Mouse (Mus musculus): Measurements from ENCODE around the gene Antxr1. TPM values are rescaled to one million over a fixed set of nuclear protein-coding genes. Genes with fewer than 3 reads are reported as not detected.

Gene Antxr1
- polyA plus RNA-seq, 1 experiment from 2014 or later = 3.1 TPM

DNA sequence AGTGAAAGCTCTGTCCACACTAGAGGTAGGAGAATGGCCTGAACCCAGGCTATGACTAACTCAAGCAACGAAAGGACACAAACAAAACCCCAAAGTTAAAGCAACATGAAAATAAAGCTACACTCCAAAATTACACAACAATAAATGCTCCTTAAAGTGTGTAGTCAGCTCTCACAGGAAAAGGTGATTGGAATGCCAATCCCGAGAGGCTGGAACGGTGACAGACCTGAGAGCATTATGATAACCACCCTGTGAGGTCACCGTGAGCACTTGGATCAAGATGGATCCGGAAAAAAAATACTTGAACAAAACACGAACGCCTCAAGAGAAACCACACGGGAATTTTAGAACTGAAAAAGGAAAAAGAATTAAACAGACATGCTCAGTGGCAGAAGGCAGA is 31.1 kb downstream of the Antxr1 start:
- DNase-seq (ENCODE audit: low spot score) (no peak), ATAC-seq (replicated peaks; ENCODE audit: low FRiP score) (no peak)
- H3K4me2 ChIP-seq = no peak overlapping the region
- 81% methylated on average over 8 of the region's 8 CpGs for WGBS
- H3K36me3 ChIP-seq (ENCODE audit: control insufficient read depth, insufficient read depth, low read length) = no peaks in the 10 kb centered on the region
- no peak overlapping the region for H3K9ac ChIP-seq (ENCODE audit: low read depth, low read length)
- H3K27ac ChIP-seq (ENCODE audit: low read depth, low read length) = no peak overlapping the region
- no peaks in the 10 kb centered on the region for H3K27me3 ChIP-seq (replicated peaks; ENCODE audit: control insufficient read depth, insufficient read depth, low read length)
- no peaks in the 10 kb centered on the region for H3K4me1 ChIP-seq (replicated peaks; ENCODE audit: control insufficient read depth, insufficient read depth, low read length)
- H3K9me3 ChIP-seq (ENCODE audit: control insufficient read depth, low read length) = no peaks in the 10 kb centered on the region
- H3K4me3 ChIP-seq (ENCODE audit: low read depth, low read length) = no peak overlapping the region

DNA sequence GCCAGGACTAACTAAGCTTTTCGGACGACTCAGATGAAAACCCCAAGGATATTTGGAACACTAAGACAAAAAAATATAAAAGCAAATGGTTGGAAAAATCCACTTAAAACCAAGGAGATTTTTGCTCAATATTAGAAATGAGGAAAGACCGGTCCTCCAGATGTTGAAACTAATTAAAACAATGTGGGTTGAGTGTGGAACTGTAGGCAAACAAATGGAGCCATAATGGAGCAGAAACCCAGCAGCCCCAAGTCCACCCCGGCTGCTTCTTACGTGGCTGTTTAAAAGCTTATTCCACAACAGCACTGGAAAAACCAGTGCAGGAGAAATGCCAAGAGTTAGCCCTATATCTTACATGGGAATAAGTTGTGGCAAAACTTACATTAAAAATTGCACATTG is 32.9 kb downstream of the Antxr1 start:
- Histone ChIP-seq H3K27me3 (replicated peaks; ENCODE audit: control insufficient read depth, insufficient read depth, low read length) (no peaks in the 10 kb centered on the region), H3K36me3 (ENCODE audit: control insufficient read depth, insufficient read depth, low read length) (no peaks in the 10 kb centered on the region), H3K4me2 (no peak overlapping the region), H3K4me1 (replicated peaks; ENCODE audit: control insufficient read depth, insufficient read depth, low read length) (peaks cover 2% of the 10 kb centered on the region; the same call in 1 of the 2 replicates), H3K27ac (ENCODE audit: low read depth, low read length) (no peak overlapping the region), H3K4me3 (ENCODE audit: low read depth, low read length) (no peak overlapping the region), H3K9me3 (ENCODE audit: control insufficient read depth, low read length) (no peaks in the 10 kb centered on the region), H3K9ac (ENCODE audit: low read depth, low read length) (no peak overlapping the region)
- ATAC-seq (replicated peaks; ENCODE audit: low FRiP score) = no peak
- 86% methylated on average over 5 of the region's 5 CpGs for WGBS
- no peak for DNase-seq (ENCODE audit: low spot score)

DNA sequence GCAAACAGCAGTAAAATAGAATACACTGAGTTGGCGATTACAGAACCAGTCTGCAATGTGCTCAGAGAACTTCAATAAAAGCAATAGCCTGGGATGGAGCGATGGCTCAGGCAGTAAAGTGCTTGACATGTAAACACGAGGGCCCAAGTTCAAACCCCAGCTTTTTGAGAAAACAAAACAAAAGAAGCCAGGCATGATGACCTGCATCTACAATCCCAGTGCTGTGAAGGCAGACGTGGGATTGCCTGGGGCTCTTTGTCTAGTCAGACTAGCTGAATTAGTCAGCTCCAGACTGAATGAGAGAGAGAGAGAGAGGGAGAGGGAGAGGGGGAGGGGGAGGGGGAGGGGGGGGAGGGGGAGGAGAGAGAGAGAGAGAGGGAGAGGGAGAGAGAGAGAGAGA is 33.6 kb downstream of the Antxr1 start:
- WGBS = 66% methylated on average over 4 of the region's 4 CpGs
- no peak overlapping the region for H3K27ac ChIP-seq (ENCODE audit: low read depth, low read length)

GRCm38 (mm10) chr6:87294904-87295303 is 40.7 kb downstream of the Antxr1 start:
- ATAC-seq (replicated peaks; ENCODE audit: low FRiP score) (no peak), DNase-seq (ENCODE audit: low spot score) (no peak)
- H3K9me3 ChIP-seq (ENCODE audit: control insufficient read depth, low read length) = no peaks in the 10 kb centered on the region
- no peaks in the 10 kb centered on the region for H3K27me3 ChIP-seq (replicated peaks; ENCODE audit: control insufficient read depth, insufficient read depth, low read length)
- WGBS = 84% methylated on average over 3 of the region's 3 CpGs
- H3K4me1 ChIP-seq (replicated peaks; ENCODE audit: control insufficient read depth, insufficient read depth, low read length) = peaks cover 2% of the 10 kb centered on the region; the same call in 1 of the 2 replicates
- H3K4me3 ChIP-seq (ENCODE audit: low read depth, low read length) = no peak overlapping the region
- H3K36me3 ChIP-seq (ENCODE audit: control insufficient read depth, insufficient read depth, low read length) = no peaks in the 10 kb centered on the region
- H3K4me2 ChIP-seq = no peak overlapping the region
- H3K27ac ChIP-seq (ENCODE audit: low read depth, low read length) = no peak overlapping the region
- no peak overlapping the region for H3K9ac ChIP-seq (ENCODE audit: low read depth, low read length)

More for the DNA sequence above, 33.6 kb downstream of the Antxr1 start:
- Histone ChIP-seq H3K27me3 (replicated peaks; ENCODE audit: control insufficient read depth, insufficient read depth, low read length) (no peaks in the 10 kb centered on the region), H3K4me2 (no peak overlapping the region), H3K4me3 (ENCODE audit: low read depth, low read length) (no peak overlapping the region), H3K36me3 (ENCODE audit: control insufficient read depth, insufficient read depth, low read length) (no peaks in the 10 kb centered on the region), H3K9ac (ENCODE audit: low read depth, low read length) (no peak overlapping the region), H3K4me1 (replicated peaks; ENCODE audit: control insufficient read depth, insufficient read depth, low read length) (peaks cover 2% of the 10 kb centered on the region; the same call in 1 of the 2 replicates), H3K9me3 (ENCODE audit: control insufficient read depth, low read length) (no peaks in the 10 kb centered on the region)
- ATAC-seq (replicated peaks; ENCODE audit: low FRiP score) (no peak), DNase-seq (ENCODE audit: low spot score) (no peak)

- WGBS = 76% methylated on average over 18 of the region's 18 CpGs
- Histone ChIP-seq H3K27me3 (replicated peaks; ENCODE audit: control insufficient read depth, insufficient read depth, low read length) (no peaks in the 10 kb centered on the region), H3K9me3 (ENCODE audit: control insufficient read depth, low read length) (no peaks in the 10 kb centered on the region)
Measured at GRCm38 (mm10) chr6:87292911-87293851, 42.4 kb downstream of the Antxr1 start.

GRCm38 (mm10) chr6:87287251-87287650 is 48.4 kb downstream of the Antxr1 start:
- Histone ChIP-seq H3K4me3 (ENCODE audit: low read depth, low read length) (no peak overlapping the region), H3K9ac (ENCODE audit: low read depth, low read length) (no peak overlapping the region), H3K9me3 (ENCODE audit: control insufficient read depth, low read length) (no peaks in the 10 kb centered on the region), H3K4me1 (replicated peaks; ENCODE audit: control insufficient read depth, insufficient read depth, low read length) (peaks cover 7% of the 10 kb centered on the region; the same call in 1 of the 2 replicates), H3K4me2 (no peak overlapping the region), H3K36me3 (ENCODE audit: control insufficient read depth, insufficient read depth, low read length) (no peaks in the 10 kb centered on the region), H3K27me3 (replicated peaks; ENCODE audit: control insufficient read depth, insufficient read depth, low read length) (no peaks in the 10 kb centered on the region), H3K27ac (ENCODE audit: low read depth, low read length) (no peak overlapping the region)
- DNase-seq (ENCODE audit: low spot score) = no peak
- ATAC-seq (replicated peaks; ENCODE audit: low FRiP score) = no peak
- 79% methylated on average over 6 of the region's 6 CpGs for WGBS

More at GRCm38 (mm10) chr6:87292911-87293851, 42.4 kb downstream of the Antxr1 start:
- Histone ChIP-seq H3K9ac (ENCODE audit: low read depth, low read length) (no peak overlapping the region), H3K36me3 (ENCODE audit: control insufficient read depth, insufficient read depth, low read length) (no peaks in the 10 kb centered on the region), H3K4me3 (ENCODE audit: low read depth, low read length) (no peak overlapping the region), H3K4me1 (replicated peaks; ENCODE audit: control insufficient read depth, insufficient read depth, low read length) (peaks cover 7% of the 10 kb centered on the region; the same call in 1 of the 2 replicates), H3K27ac (ENCODE audit: low read depth, low read length) (no peak overlapping the region), H3K4me2 (no peak overlapping the region)
- DNase-seq (ENCODE audit: low spot score) (no peak), ATAC-seq (replicated peaks; ENCODE audit: low FRiP score) (no peak)

GRCm38 (mm10) chr6:87285365-87285749 is 50.3 kb downstream of the Antxr1 start:
- H3K4me3 ChIP-seq (ENCODE audit: low read depth, low read length) = no peak overlapping the region
- no peak overlapping the region for H3K4me2 ChIP-seq
- no peak for ATAC-seq (replicated peaks; ENCODE audit: low FRiP score)
- no peaks in the 10 kb centered on the region for H3K27me3 ChIP-seq (replicated peaks; ENCODE audit: control insufficient read depth, insufficient read depth, low read length)
- H3K9me3 ChIP-seq (ENCODE audit: control insufficient read depth, low read length) = no peaks in the 10 kb centered on the region
- no peak for DNase-seq (ENCODE audit: low spot score)
- H3K27ac ChIP-seq (ENCODE audit: low read depth, low read length) = no peak overlapping the region
- WGBS = 82% methylated on average over 7 of the region's 7 CpGs
- H3K9ac ChIP-seq (ENCODE audit: low read depth, low read length) = no peak overlapping the region
- no peaks in the 10 kb centered on the region for H3K36me3 ChIP-seq (ENCODE audit: control insufficient read depth, insufficient read depth, low read length)
- peaks cover 7% of the 10 kb centered on the region; the same call in 1 of the 2 replicates for H3K4me1 ChIP-seq (replicated peaks; ENCODE audit: control insufficient read depth, insufficient read depth, low read length)

GRCm38 (mm10) chr6:87284716-87285364 is 50.8 kb downstream of the Antxr1 start:
- Histone ChIP-seq H3K4me1 (replicated peaks; ENCODE audit: control insufficient read depth, insufficient read depth, low read length) (peaks cover 6% of the 10 kb centered on the region; the same call in 1 of the 2 replicates), H3K36me3 (ENCODE audit: control insufficient read depth, insufficient read depth, low read length) (no peaks in the 10 kb centered on the region), H3K27me3 (replicated peaks; ENCODE audit: control insufficient read depth, insufficient read depth, low read length) (no peaks in the 10 kb centered on the region), H3K9me3 (ENCODE audit: control insufficient read depth, low read length) (no peaks in the 10 kb centered on the region), H3K4me3 (ENCODE audit: low read depth, low read length) (no peak overlapping the region), H3K4me2 (no peak overlapping the region), H3K27ac (ENCODE audit: low read depth, low read length) (no peak overlapping the region), H3K9ac (ENCODE audit: low read depth, low read length) (no peak overlapping the region)
- no peak for DNase-seq (ENCODE audit: low spot score)
- ATAC-seq (replicated peaks; ENCODE audit: low FRiP score) = no peak
- WGBS = 77% methylated on average over 11 of the region's 11 CpGs

All from liver, embryonic 11.5 days (tissue).